Mouse (Mus musculus) layer of hippocampus, adult 9-10 months (tissue): ENCODE data around the gene S1pr2.

ENCODE experiments used
- DNase-seq: peaks from one replicate; pipeline ENCODE4 v3.0.0; 2022; ENCODE audit warnings: low spot score

Gene S1pr2

GRCm38 (mm10) chr9:20966747-20967146 lies 9.8 kb downstream of the S1pr2 start:
- DNase-seq, result no peak

- no peak for DNase-seq
Observed at GRCm38 (mm10) chr9:20966008-20966407, 10.6 kb downstream of the S1pr2 start.

- no peak for DNase-seq
Observed at GRCm38 (mm10) chr9:20965606-20966005, 11.0 kb downstream of the S1pr2 start.

GRCm38 (mm10) chr9:20961557-20961956 lies 15.0 kb downstream of the S1pr2 start:
- no peak for DNase-seq

- DNase-seq, result no peak
Observed at GRCm38 (mm10) chr9:20959430-20959938, 17.1 kb downstream of the S1pr2 start, which contains the start of gene Dnmt1. TSS of gene Dnmt1 (minus strand) at chr9:20959888.

- no peak for DNase-seq
Observed at GRCm38 (mm10) chr9:20956989-20957388, 19.6 kb downstream of the S1pr2 start.

GRCm38 (mm10) chr9:20952520-20953227 lies 23.9 kb downstream of the S1pr2 start:
- DNase-seq, result peak; percentile 91

GRCm38 (mm10) chr9:20951966-20952519 lies 24.5 kb downstream of the S1pr2 start:
- no peak for DNase-seq

- no peak for DNase-seq
Observed at GRCm38 (mm10) chr9:20951441-20951840, 25.1 kb downstream of the S1pr2 start.

GRCm38 (mm10) chr9:20950419-20950818 lies 26.2 kb downstream of the S1pr2 start:
- DNase-seq, result no peak

- DNase-seq, result no peak
Observed at GRCm38 (mm10) chr9:20946066-20946880, 30.3 kb downstream of the S1pr2 start.

GRCm38 (mm10) chr9:20944697-20945370 lies 31.7 kb downstream of the S1pr2 start:
- DNase-seq, result no peak

GRCm38 (mm10) chr9:20943911-20944310 lies 32.7 kb downstream of the S1pr2 start:
- no peak for DNase-seq

GRCm38 (mm10) chr9:20943396-20943795 lies 33.2 kb downstream of the S1pr2 start:
- no peak for DNase-seq

GRCm38 (mm10) chr9:20923258-20923657 lies 53.3 kb downstream of the S1pr2 start:
- no peak for DNase-seq

GRCm38 (mm10) chr9:20916160-20916559 lies 60.4 kb downstream of the S1pr2 start:
- DNase-seq, result no peak
